Mouse (Mus musculus) hindbrain, embryonic 11.5 days (tissue): Measurements from ENCODE around the gene Atp7b. TPM values are rescaled to one million over a fixed set of nuclear protein-coding genes. Genes with fewer than 3 reads are reported as not detected.

Experiments
- ATAC-seq: fragments of 200-750 bp; cut with Nextera tagmentation; 2 replicates; pipeline ENCODE4 v1.8.0; 2017; ENCODE audit warnings: mild to moderate bottlenecking, moderate TSS enrichment, moderate library complexity; ENCODE audit not compliant: low FRiP score
- DNase-seq: peaks from one replicate; pipeline ENCODE4 v3.0.0-alpha.2; 2015; ENCODE audit warnings: low spot score
- H3K27ac ChIP-seq: fragments of 300-500 bp; sonication (generic); 2 replicates; pipeline ENCODE4 v1.5.1; 2014; ENCODE audit warnings: mild to moderate bottlenecking, low read depth, low read length
- H3K27me3 ChIP-seq: fragments of 300-500 bp; sonication (generic); 2 replicates; pipeline ENCODE4 v1.6.1; 2014; ENCODE audit warnings: mild to moderate bottlenecking, low read length, moderate library complexity, mixed read lengths; ENCODE audit not compliant: control insufficient read depth, insufficient read depth
- H3K36me3 ChIP-seq: fragments of 300-500 bp; sonication (generic); 2 replicates; pipeline ENCODE4 v1.6.1; 2014; ENCODE audit warnings: mild to moderate bottlenecking, low read length, moderate library complexity, mixed read lengths; ENCODE audit not compliant: control insufficient read depth, insufficient read depth
- H3K4me1 ChIP-seq: fragments of 300-500 bp; sonication (generic); replicated peaks from 2 replicates; pipeline ENCODE4 v1.6.1; 2014; ENCODE audit warnings: low read length, mixed read lengths; ENCODE audit not compliant: control insufficient read depth, insufficient read depth
- H3K4me2 ChIP-seq: fragments of 300-500 bp; sonication (generic); replicated peaks from 2 replicates; pipeline ENCODE4 v1.6.1; 2014; ENCODE audit warnings: mild to moderate bottlenecking, low read depth, low read length
- H3K4me3 ChIP-seq: fragments of 300-500 bp; sonication (generic); 2 replicates; pipeline ENCODE4 v1.5.1; 2014; ENCODE audit warnings: low read depth, low read length
- H3K9ac ChIP-seq: fragments of 300-500 bp; sonication (generic); 2 replicates; pipeline ENCODE4 v1.6.1; 2014; ENCODE audit warnings: low read depth, low read length
- H3K9me3 ChIP-seq: fragments of 300-500 bp; sonication (generic); 2 replicates; pipeline ENCODE4 v1.6.1; 2016; ENCODE audit warnings: low read length; ENCODE audit not compliant: control insufficient read depth
- WGBS: fragments of 180-500 bp; shearing (Covaris S2); extraction: QIAGEN DNeasy Blood & Tissue Kit; methylation state at CpG from one replicate; pipeline ENCODE4 v1.1.7; 2014; 5-methylcytosine and 5-hydroxymethylcytosine counted together
- polyA plus RNA-seq: library from polyadenylated mRNA; unstranded; fragments of >200 nt; fragmentation: Nextera tagmentation; extraction: Ambion mirVana; gene quantifications from 2 replicates; pipeline ENCODE4 v1.2.1, GENCODE M21; 2014

The Atp7b gene
- polyA plus RNA-seq, 1 experiment from 2014 or later = 1.3 TPM

GRCm38 (mm10) chr8:22039468-22040152 lies 20.5 kb downstream of the Atp7b start:
- 16% methylated on average over 15 of the region's 15 CpGs for WGBS
- no peak overlapping the region for H3K27ac ChIP-seq

DNA sequence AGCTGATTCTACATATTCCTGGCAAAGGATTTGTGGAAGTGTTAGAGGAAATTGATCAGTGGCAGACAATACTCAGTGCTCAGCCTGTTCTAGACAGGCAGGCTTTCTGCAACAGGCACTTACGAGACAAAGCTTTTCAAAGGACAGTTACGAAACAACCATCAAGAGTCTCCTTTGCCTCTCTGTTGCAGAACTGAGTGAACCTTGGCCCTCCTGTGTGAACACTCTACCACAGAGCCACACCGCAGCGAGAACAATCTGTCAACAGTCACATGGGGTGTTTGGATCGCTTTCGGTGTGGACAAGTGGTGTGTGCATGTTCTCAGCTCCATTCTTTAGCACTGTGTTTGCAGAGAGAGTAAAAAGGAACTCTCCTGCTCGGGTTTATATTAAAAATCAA lies 23.1 kb downstream of the Atp7b start:
- ATAC-seq = no peak
- no peaks in the 10 kb centered on the region for H3K9me3 ChIP-seq

More at GRCm38 (mm10) chr8:22039468-22040152, 20.5 kb downstream of the Atp7b start:
- no peaks in the 10 kb centered on the region for H3K4me1 ChIP-seq
- no peaks in the 10 kb centered on the region for H3K9me3 ChIP-seq
- DNase-seq (peak; percentile 24), ATAC-seq (peak; percentile 15; the same call in 1 of the 2 replicates)
- no peak overlapping the region for H3K4me3 ChIP-seq
- H3K27me3 ChIP-seq = 0 out of 2 replicates have a peak, but pooled peaks cover 2% of the 10 kb centered on the region
- H3K9ac ChIP-seq = 0 out of 2 replicates have a peak overlapping the region, but pooled peaks have one; percentile 34
- H3K4me2 ChIP-seq = no peak overlapping the region
- H3K36me3 ChIP-seq = no peaks in the 10 kb centered on the region

GRCm38 (mm10) chr8:22036137-22036536 lies 24.0 kb downstream of the Atp7b start:
- H3K4me1 ChIP-seq = no peaks in the 10 kb centered on the region
- H3K4me2 ChIP-seq = no peak overlapping the region
- 86% methylated on average over 9 of the region's 9 CpGs for WGBS
- H3K9me3 ChIP-seq = no peaks in the 10 kb centered on the region
- no peak overlapping the region for H3K4me3 ChIP-seq
- no peak for DNase-seq
- H3K27me3 ChIP-seq = 0 out of 2 replicates have a peak, but pooled peaks cover 2% of the 10 kb centered on the region
- H3K9ac ChIP-seq = no peak overlapping the region
- H3K27ac ChIP-seq = no peak overlapping the region
- no peak for ATAC-seq
- no peaks in the 10 kb centered on the region for H3K36me3 ChIP-seq

More for the DNA sequence above, 23.1 kb downstream of the Atp7b start:
- Histone ChIP-seq H3K4me3 (no peak overlapping the region), H3K27ac (no peak overlapping the region), H3K9ac (no peak overlapping the region), H3K4me1 (no peaks in the 10 kb centered on the region), H3K27me3 (0 out of 2 replicates have a peak, but pooled peaks cover 2% of the 10 kb centered on the region), H3K4me2 (no peak overlapping the region), H3K36me3 (no peaks in the 10 kb centered on the region)
- DNase-seq = no peak
- 76% methylated on average over 7 of the region's 7 CpGs for WGBS

DNA sequence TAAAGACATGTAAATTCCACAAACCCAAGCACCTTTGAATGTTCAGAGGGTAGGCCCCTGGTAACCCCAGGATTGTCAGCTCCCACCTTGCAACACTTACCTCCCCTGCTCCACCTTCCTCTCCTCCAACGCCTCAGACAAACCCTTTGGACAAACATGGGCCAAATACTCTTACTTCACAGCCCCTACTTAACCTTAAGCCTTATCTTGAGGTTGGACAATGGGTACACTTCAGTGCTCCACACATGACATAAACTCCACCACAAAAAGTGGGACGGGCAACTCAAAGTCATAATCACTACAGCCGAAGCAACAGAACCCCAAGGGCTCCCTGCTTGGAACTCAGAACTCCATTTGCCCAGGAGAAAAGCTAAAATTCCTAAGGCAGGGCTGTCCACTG lies 29.1 kb downstream of the Atp7b start:
- Histone ChIP-seq H3K36me3 (no peaks in the 10 kb centered on the region), H3K4me3 (no peak overlapping the region)

DNA sequence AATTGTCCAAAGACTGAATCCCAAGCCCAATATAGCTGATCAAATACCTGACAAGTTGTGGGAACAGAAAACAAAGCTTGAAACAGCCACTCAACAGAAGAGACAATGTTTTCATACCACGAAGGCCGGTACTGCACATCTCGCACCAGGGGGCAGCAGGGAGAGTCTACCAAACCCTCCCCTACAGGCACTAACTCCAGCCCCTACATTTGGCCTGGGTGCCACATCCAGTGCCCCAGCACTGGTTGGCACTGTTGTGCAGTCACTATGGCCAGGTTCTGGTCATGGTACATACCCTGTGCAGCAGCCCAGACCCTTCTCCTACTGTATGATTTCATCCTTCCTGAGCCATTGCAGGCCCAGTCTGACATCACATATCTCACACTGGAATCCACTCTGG lies 31.1 kb downstream of the Atp7b start:
- ATAC-seq = no peak
- Histone ChIP-seq H3K27me3 (no peaks in the 10 kb centered on the region), H3K27ac (no peak overlapping the region)

More for the DNA sequence above, 29.1 kb downstream of the Atp7b start:
- no peak overlapping the region for H3K9ac ChIP-seq
- no peaks in the 10 kb centered on the region for H3K27me3 ChIP-seq
- no peaks in the 10 kb centered on the region for H3K4me1 ChIP-seq
- DNase-seq (no peak), ATAC-seq (no peak)
- no peak overlapping the region for H3K4me2 ChIP-seq
- no peak overlapping the region for H3K27ac ChIP-seq
- no peaks in the 10 kb centered on the region for H3K9me3 ChIP-seq
- 86% methylated on average over 3 of the region's 3 CpGs for WGBS

GRCm38 (mm10) chr8:22025241-22025640 lies 34.9 kb downstream of the Atp7b start:
- 78% methylated on average over 4 of the region's 4 CpGs for WGBS
- Histone ChIP-seq H3K27me3 (no peaks in the 10 kb centered on the region), H3K36me3 (no peaks in the 10 kb centered on the region), H3K4me2 (no peak overlapping the region), H3K4me1 (no peaks in the 10 kb centered on the region), H3K9ac (no peak overlapping the region), H3K4me3 (no peak overlapping the region), H3K27ac (no peak overlapping the region), H3K9me3 (no peaks in the 10 kb centered on the region)
- DNase-seq (no peak), ATAC-seq (no peak)

More for the DNA sequence above, 31.1 kb downstream of the Atp7b start:
- H3K4me3 ChIP-seq = no peak overlapping the region
- H3K9ac ChIP-seq = no peak overlapping the region
- H3K4me1 ChIP-seq = no peaks in the 10 kb centered on the region
- WGBS = 93% methylated on average over 3 of the region's 3 CpGs
- no peaks in the 10 kb centered on the region for H3K36me3 ChIP-seq
- no peak overlapping the region for H3K4me2 ChIP-seq
- H3K9me3 ChIP-seq = no peaks in the 10 kb centered on the region
- DNase-seq = no peak

- no peaks in the 10 kb centered on the region for H3K36me3 ChIP-seq
- no peak for ATAC-seq
- no peak overlapping the region for H3K4me3 ChIP-seq
- H3K4me1 ChIP-seq = no peaks in the 10 kb centered on the region
- no peaks in the 10 kb centered on the region for H3K27me3 ChIP-seq
- H3K9me3 ChIP-seq = no peaks in the 10 kb centered on the region
- H3K27ac ChIP-seq = no peak overlapping the region
- 56% methylated on average over 7 of the region's 7 CpGs for WGBS
- no peak overlapping the region for H3K4me2 ChIP-seq
- DNase-seq = no peak
- no peak overlapping the region for H3K9ac ChIP-seq
Observed at GRCm38 (mm10) chr8:22022244-22022643, 37.9 kb downstream of the Atp7b start.

GRCm38 (mm10) chr8:22019498-22019897 lies 40.6 kb downstream of the Atp7b start:
- H3K4me2 ChIP-seq = no peak overlapping the region
- DNase-seq (no peak), ATAC-seq (no peak)
- no peaks in the 10 kb centered on the region for H3K36me3 ChIP-seq
- no peak overlapping the region for H3K4me3 ChIP-seq
- no peaks in the 10 kb centered on the region for H3K27me3 ChIP-seq
- WGBS = 89% methylated on average over 5 of the region's 5 CpGs
- H3K9ac ChIP-seq = no peak overlapping the region
- no peaks in the 10 kb centered on the region for H3K4me1 ChIP-seq
- H3K27ac ChIP-seq = no peak overlapping the region
- H3K9me3 ChIP-seq = no peaks in the 10 kb centered on the region

GRCm38 (mm10) chr8:22017731-22018130 lies 42.4 kb downstream of the Atp7b start:
- DNase-seq = no peak
- Histone ChIP-seq H3K36me3 (no peaks in the 10 kb centered on the region), H3K9ac (no peak overlapping the region), H3K4me2 (no peak overlapping the region), H3K4me3 (no peak overlapping the region), H3K9me3 (no peaks in the 10 kb centered on the region), H3K4me1 (no peaks in the 10 kb centered on the region), H3K27me3 (no peaks in the 10 kb centered on the region), H3K27ac (no peak overlapping the region)
- ATAC-seq = no peak
- WGBS = 79% methylated on average over 7 of the region's 7 CpGs
